Mouse (Mus musculus) heart, postnatal 0 days (tissue): ENCODE data around the gene Slc6a9. TPM values are rescaled to one million over a fixed set of nuclear protein-coding genes. Genes with fewer than 3 reads are reported as not detected.

Experiments
- ATAC-seq: fragments of 200-750 bp; cut with Nextera tagmentation; 2 replicates; pipeline ENCODE4 v1.8.0; 2017; ENCODE audit warnings: low read depth, moderate number of reproducible peaks, moderate library complexity; ENCODE audit not compliant: insufficient read depth
- DNase-seq: peaks from one replicate; pipeline ENCODE4 v3.0.0-alpha.2; 2016; ENCODE audit warnings: low spot score
- H3K27ac ChIP-seq: fragments of 300-500 bp; sonication (generic); 2 replicates; pipeline ENCODE4 v1.5.1; 2014; ENCODE audit warnings: low read depth, mild to moderate bottlenecking
- H3K27me3 ChIP-seq: fragments of 300-500 bp; sonication (generic); 2 replicates; pipeline ENCODE4 v1.6.1; 2014; ENCODE audit warnings: low read length, mixed read lengths; ENCODE audit not compliant: control insufficient read depth, insufficient read depth
- H3K36me3 ChIP-seq: fragments of 300-500 bp; sonication (generic); replicated peaks from 2 replicates; pipeline ENCODE4 v1.6.1; 2014; ENCODE audit warnings: low read length, mixed read lengths; ENCODE audit not compliant: control insufficient read depth, insufficient read depth
- H3K4me1 ChIP-seq: fragments of 300-500 bp; sonication (generic); 2 replicates; pipeline ENCODE4 v1.6.1; 2014; ENCODE audit warnings: antibody characterized with exemption; ENCODE audit not compliant: control insufficient read depth, insufficient read depth
- H3K4me2 ChIP-seq: fragments of 300-500 bp; sonication (generic); 2 replicates; pipeline ENCODE4 v1.6.1; 2014; ENCODE audit warnings: low read depth, mild to moderate bottlenecking, low read length, moderate library complexity
- H3K4me3 ChIP-seq: fragments of 300-500 bp; sonication (generic); 2 replicates; pipeline ENCODE4 v1.5.1; 2014; ENCODE audit warnings: low read depth, low read length
- H3K9ac ChIP-seq: fragments of 300-500 bp; sonication (generic); replicated peaks from 2 replicates; pipeline ENCODE4 v1.6.1; 2014; ENCODE audit warnings: low read depth, low read length, mixed read lengths
- H3K9me3 ChIP-seq: fragments of 300-500 bp; sonication (generic); replicated peaks from 2 replicates; pipeline ENCODE4 v1.6.1; 2016; ENCODE audit warnings: low read length; ENCODE audit not compliant: control insufficient read depth
- CTCF ChIP-seq: IDR thresholded peaks from 2 replicates; pipeline ENCODE4 v1.5.1; 2016; ENCODE audit warnings: antibody characterized with exemption, control low read depth, low read depth
- EP300 ChIP-seq: IDR thresholded peaks from 2 replicates; pipeline ENCODE4 v1.6.1; 2016; ENCODE audit warnings: antibody characterized with exemption, low read depth
- WGBS: fragments of 180-500 bp; shearing (Covaris S2); extraction: QIAGEN DNeasy Blood & Tissue Kit; methylation state at CpG from one replicate; pipeline ENCODE4 v1.1.7; 2014; 5-methylcytosine and 5-hydroxymethylcytosine counted together
- polyA plus RNA-seq: library from polyadenylated mRNA; unstranded; fragments of >200 nt; fragmentation: Nextera tagmentation; extraction: Ambion mirVana; gene quantifications from 2 replicates; pipeline ENCODE4 v1.2.1, GENCODE M21; 2015
- total RNA-seq: library from RNA; depleted of rRNA; stranded (reverse); fragments of >200 nt; gene quantifications from 2 replicates; pipeline ENCODE4 v1.2.3, GENCODE M21; 2014; ENCODE audit warnings: low replicate concordance

The Slc6a9 gene
- total and polyA plus RNA-seq, 2 experiments from 2014 or later = 1.7 to 2.1 TPM

- Histone ChIP-seq H3K4me2 (peak overlapping the region; percentile 32), H3K27me3 (0 out of 2 replicates have a peak, but pooled peaks cover 1% of the 10 kb centered on the region), H3K27ac (no peak overlapping the region), H3K4me3 (no peak overlapping the region), H3K9me3 (no peaks in the 10 kb centered on the region), H3K36me3 (no peaks in the 10 kb centered on the region), H3K9ac (no peak overlapping the region), H3K4me1 (peaks cover 18% of the 10 kb centered on the region)
- WGBS = 5% methylated on average over 12 of the region's 12 CpGs
- TF ChIP-seq CTCF (peak; percentile 89), EP300 (no peak)
- peak; percentile 62 for DNase-seq
- peak; percentile 70 for ATAC-seq
Observed at GRCm38 (mm10) chr4:117829260-117830123, 4.8 kb upstream of the Slc6a9 start.

- H3K4me3 ChIP-seq = no peak overlapping the region
- DNase-seq (peak; percentile 48), ATAC-seq (peak; percentile 65)
- no peak overlapping the region for H3K9ac ChIP-seq
- H3K36me3 ChIP-seq = no peaks in the 10 kb centered on the region
- no peaks in the 10 kb centered on the region for H3K9me3 ChIP-seq
- peak overlapping the region; percentile 32 for H3K4me2 ChIP-seq
- no peak overlapping the region for H3K27ac ChIP-seq
- TF ChIP-seq EP300 (no peak), CTCF (no peak)
- 0 out of 2 replicates have a peak, but pooled peaks cover 4% of the 10 kb centered on the region for H3K27me3 ChIP-seq
- peaks cover 18% of the 10 kb centered on the region for H3K4me1 ChIP-seq
- 0% methylated on average over 5 of the region's 5 CpGs for WGBS
Observed at GRCm38 (mm10) chr4:117830124-117830551, 4.2 kb upstream of the Slc6a9 start.

- H3K9me3 ChIP-seq = no peaks in the 10 kb centered on the region
- peaks cover 18% of the 10 kb centered on the region for H3K4me1 ChIP-seq
- 91% methylated on average over 9 of the region's 9 CpGs for WGBS
- no peaks in the 10 kb centered on the region for H3K36me3 ChIP-seq
- TF ChIP-seq CTCF = no peak
- DNase-seq (no peak), ATAC-seq (no peak)
- 0 out of 2 replicates have a peak, but pooled peaks cover 4% of the 10 kb centered on the region for H3K27me3 ChIP-seq
- no peak overlapping the region for H3K9ac ChIP-seq
- no peak overlapping the region for H3K4me2 ChIP-seq
- H3K27ac ChIP-seq = no peak overlapping the region
- H3K4me3 ChIP-seq = no peak overlapping the region
Observed at GRCm38 (mm10) chr4:117830801-117831200, 3.5 kb upstream of the Slc6a9 start.

GRCm38 (mm10) chr4:117831499-117831898, 2.8 kb upstream of the Slc6a9 start:
- no peak overlapping the region for H3K4me3 ChIP-seq
- H3K9me3 ChIP-seq = no peaks in the 10 kb centered on the region
- H3K36me3 ChIP-seq = no peaks in the 10 kb centered on the region
- no peak overlapping the region for H3K4me2 ChIP-seq
- no peak overlapping the region for H3K9ac ChIP-seq
- no peak overlapping the region for H3K27ac ChIP-seq
- H3K4me1 ChIP-seq = peaks cover 18% of the 10 kb centered on the region
- no peak for DNase-seq
- TF ChIP-seq CTCF (no peak), EP300 (no peak)
- no peak for ATAC-seq
- 0 out of 2 replicates have a peak, but pooled peaks cover 4% of the 10 kb centered on the region for H3K27me3 ChIP-seq
- 79% methylated on average over 2 of the region's 2 CpGs for WGBS

- Histone ChIP-seq H3K4me1 (peaks cover 18% of the 10 kb centered on the region), H3K9ac (no peak overlapping the region), H3K27ac (no peak overlapping the region), H3K9me3 (no peaks in the 10 kb centered on the region), H3K36me3 (no peaks in the 10 kb centered on the region), H3K4me2 (no peak overlapping the region), H3K4me3 (no peak overlapping the region), H3K27me3 (0 out of 2 replicates have a peak, but pooled peaks cover 4% of the 10 kb centered on the region)
- TF ChIP-seq CTCF (no peak), EP300 (no peak)
- 57% methylated on average over 9 of the region's 9 CpGs for WGBS
- ATAC-seq = no peak
- DNase-seq = no peak
Observed at GRCm38 (mm10) chr4:117831920-117832691, 2.2 kb upstream of the Slc6a9 start.
